Mouse (Mus musculus): ENCODE measurements around the gene Slc35e4.

DNA sequence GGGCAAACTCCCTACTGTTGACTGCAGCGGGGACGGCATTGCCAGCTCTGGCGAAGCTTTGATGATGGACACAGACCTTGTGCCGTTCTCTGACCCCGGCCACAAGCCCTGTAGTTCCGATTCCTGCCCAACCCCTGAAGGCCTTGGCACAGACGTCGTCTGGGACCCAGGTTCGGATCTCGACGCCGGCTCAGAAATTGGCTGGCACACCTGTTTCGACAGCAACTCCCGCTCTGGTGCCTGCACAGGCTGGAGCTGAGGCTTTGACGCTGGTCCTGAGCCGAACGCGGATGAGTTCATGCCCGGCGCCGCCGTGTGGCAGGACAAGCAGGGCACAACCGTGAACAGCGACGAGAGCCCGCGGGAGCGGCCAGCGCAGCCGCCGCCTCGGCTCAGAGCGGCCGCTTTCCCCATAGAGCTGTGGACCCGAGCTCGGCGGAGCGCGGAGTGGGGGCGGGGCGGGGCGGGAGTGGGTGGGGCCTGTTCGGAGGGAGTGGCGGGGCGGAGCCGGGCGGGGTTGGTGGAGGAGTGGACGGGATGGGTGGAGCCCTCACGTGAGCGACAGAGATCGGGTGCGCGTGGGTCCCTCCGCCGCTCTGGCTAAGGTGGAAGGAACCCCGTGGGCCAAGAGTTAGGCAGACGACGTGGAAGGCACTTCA lies 50.9 kb downstream of the Slc35e4 start, which contains the start of gene Osbp2:
- TF ChIP-seq EP300 (IDR thresholded peaks at IDR 0.05; ENCODE audit: low read depth) = peak; percentile 21; the same call in 1 of the 2 replicates
- TF ChIP-seq CTCF (IDR thresholded peaks at IDR 0.05; ENCODE audit: low read depth) = peak; percentile 61

Measured in heart, postnatal 0 days (tissue).